Mouse (Mus musculus) neural tube, embryonic 15.5 days (tissue): ENCODE measurements around the gene Trappc3. TPM values are rescaled to one million over a fixed set of nuclear protein-coding genes. Genes with fewer than 3 reads are reported as not detected.

Source experiments
- ATAC-seq: fragments of 200-750 bp; cut with Nextera tagmentation; 2 replicates; pipeline ENCODE4 v1.8.0; 2017; ENCODE audit warnings: mild to moderate bottlenecking, moderate TSS enrichment, moderate library complexity; ENCODE audit not compliant: low FRiP score
- H3K27ac ChIP-seq: fragments of 300-500 bp; sonication (generic); replicated peaks from 2 replicates; pipeline ENCODE4 v1.5.1; 2015; ENCODE audit warnings: mild to moderate bottlenecking, inconsistent platforms
- H3K27me3 ChIP-seq: fragments of 300-500 bp; sonication (generic); replicated peaks from 2 replicates; pipeline ENCODE4 v1.6.1; 2015; ENCODE audit warnings: inconsistent platforms
- H3K36me3 ChIP-seq: fragments of 300-500 bp; sonication (generic); 2 replicates; pipeline ENCODE4 v1.6.1; 2015; ENCODE audit warnings: inconsistent platforms
- H3K4me1 ChIP-seq: fragments of 300-500 bp; sonication (generic); 2 replicates; pipeline ENCODE4 v1.6.1; 2015; ENCODE audit warnings: inconsistent platforms
- H3K4me2 ChIP-seq: fragments of 300-500 bp; sonication (generic); 2 replicates; pipeline ENCODE4 v1.6.1; 2015; ENCODE audit warnings: inconsistent platforms, mild to moderate bottlenecking, moderate library complexity
- H3K4me3 ChIP-seq: fragments of 300-500 bp; sonication (generic); replicated peaks from 2 replicates; pipeline ENCODE4 v1.5.1; 2015; ENCODE audit warnings: mild to moderate bottlenecking, inconsistent platforms
- H3K9ac ChIP-seq: fragments of 300-500 bp; sonication (generic); replicated peaks from 2 replicates; pipeline ENCODE4 v1.6.1; 2015; ENCODE audit warnings: mild to moderate bottlenecking, inconsistent platforms
- H3K9me3 ChIP-seq: fragments of 300-500 bp; sonication (generic); replicated peaks from 2 replicates; pipeline ENCODE4 v1.6.1; 2016; ENCODE audit warnings: inconsistent platforms
- WGBS: fragments of 180-500 bp; shearing (Covaris S2); methylation state at CpG from one replicate; pipeline ENCODE4 v1.1.7; 2015; ENCODE audit warnings: mixed read lengths; 5-methylcytosine and 5-hydroxymethylcytosine counted together
- polyA plus RNA-seq: library from polyadenylated mRNA; unstranded; fragments of >200 nt; fragmentation: Nextera tagmentation; extraction: Ambion mirVana; gene quantifications from 2 replicates; pipeline ENCODE4 v1.2.1, GENCODE M21; 2015

Trappc3 gene
- polyA plus RNA-seq, 1 experiment from 2014 or later = 188 TPM

DNA sequence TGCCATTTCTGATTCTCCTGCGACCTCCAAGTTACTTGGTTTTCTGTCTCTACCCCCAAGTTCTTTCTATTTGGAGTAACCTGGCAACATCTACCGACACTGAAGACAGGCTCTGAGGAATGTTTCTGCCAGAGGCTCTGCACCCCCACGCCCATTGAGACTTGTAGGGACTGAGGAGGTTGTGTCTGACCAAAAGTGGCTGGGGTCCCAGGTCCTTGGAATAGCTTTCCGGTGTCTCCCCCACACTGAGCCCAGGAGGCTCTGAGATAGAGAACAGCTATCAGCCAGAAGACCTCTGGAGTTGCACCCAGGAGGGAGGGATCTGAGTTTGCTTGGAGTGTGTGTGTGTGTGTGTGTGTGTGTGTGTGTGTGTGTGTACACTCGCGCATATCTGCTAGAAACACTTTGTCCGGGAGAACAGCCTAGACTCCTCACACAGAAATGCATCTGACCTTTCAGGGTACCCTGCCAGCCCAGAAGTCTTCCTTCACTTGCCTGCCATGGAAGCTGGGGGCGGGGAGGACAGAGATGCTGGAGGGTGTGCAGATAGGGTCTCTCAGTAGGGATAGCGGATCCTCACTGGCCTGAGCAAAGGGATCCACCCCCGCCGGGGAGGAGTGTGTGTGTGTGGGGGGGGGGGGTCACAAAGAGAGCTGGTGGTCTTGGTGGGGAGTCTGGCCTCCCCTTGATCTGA is 25.3 kb downstream of the Trappc3 start:
- H3K4me1 ChIP-seq = peaks cover 13% of the 10 kb centered on the region
- no peak overlapping the region for H3K9ac ChIP-seq
- H3K27ac ChIP-seq = no peak overlapping the region
- no peaks in the 10 kb centered on the region for H3K36me3 ChIP-seq
- ATAC-seq = no peak
- WGBS = 35% methylated on average over 11 of the region's 11 CpGs
- H3K4me2 ChIP-seq = peak overlapping the region; percentile 16
- peaks cover 62% of the 10 kb centered on the region for H3K27me3 ChIP-seq
- peak overlapping the region; percentile 32; the same call in 1 of the 2 replicates for H3K4me3 ChIP-seq
- H3K9me3 ChIP-seq = no peaks in the 10 kb centered on the region

DNA sequence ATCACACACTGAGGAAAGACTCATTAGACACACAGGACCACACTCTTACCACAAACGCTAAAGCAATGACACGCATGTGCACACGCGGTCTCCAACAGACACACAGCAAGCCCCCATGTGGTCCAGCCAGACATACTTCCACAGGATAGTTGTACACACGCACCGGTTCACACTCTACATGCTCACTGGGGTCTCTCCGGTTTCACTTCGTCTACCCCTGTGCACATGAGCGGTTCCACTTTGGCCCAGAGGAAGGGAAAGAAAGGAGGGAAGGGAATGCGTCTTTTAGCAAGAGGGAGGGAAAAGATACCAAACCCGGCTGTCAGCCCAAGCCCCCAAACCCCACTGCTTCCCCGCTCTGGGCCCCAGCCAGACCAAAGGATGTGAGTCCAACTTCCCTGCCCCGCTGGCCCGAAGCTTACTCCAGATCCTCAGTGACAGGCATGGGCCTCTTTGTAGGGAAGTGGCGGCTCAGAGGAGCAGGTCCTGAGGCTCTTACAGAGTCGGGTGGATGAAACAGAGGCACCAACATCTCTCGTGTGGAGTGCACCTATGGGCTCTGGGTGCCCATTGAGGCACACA is 26.1 kb downstream of the Trappc3 start:
- no peak for ATAC-seq
- Histone ChIP-seq H3K4me3 (no peak overlapping the region), H3K27ac (no peak overlapping the region), H3K9me3 (no peaks in the 10 kb centered on the region), H3K27me3 (peaks cover 62% of the 10 kb centered on the region), H3K4me2 (peak overlapping the region; percentile 16; the same call in 1 of the 2 replicates), H3K4me1 (peaks cover 13% of the 10 kb centered on the region), H3K36me3 (no peaks in the 10 kb centered on the region), H3K9ac (no peak overlapping the region)
- WGBS = 43% methylated on average over 17 of the region's 17 CpGs

DNA sequence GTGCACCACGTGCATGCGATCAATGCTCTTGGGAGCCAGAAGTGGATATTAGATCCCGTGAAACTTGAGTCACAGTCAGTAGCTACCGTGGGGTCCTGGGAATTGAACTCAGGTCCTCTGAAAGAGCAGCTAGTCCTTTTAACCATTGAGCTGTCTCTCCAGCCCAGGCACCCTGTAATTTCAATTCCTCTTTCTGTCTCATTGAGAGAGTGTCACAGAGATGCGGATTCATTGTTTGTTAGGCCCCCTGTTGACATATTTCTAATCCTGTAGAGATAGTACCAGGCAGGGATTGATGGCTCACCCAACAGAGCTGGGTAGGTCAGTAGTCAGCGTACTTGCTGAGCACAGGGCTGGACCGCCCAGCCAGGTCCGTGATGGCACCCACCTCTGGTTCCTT is 28.2 kb downstream of the Trappc3 start:
- Histone ChIP-seq H3K9me3 (no peaks in the 10 kb centered on the region), H3K27ac (no peak overlapping the region), H3K4me3 (no peak overlapping the region), H3K36me3 (no peaks in the 10 kb centered on the region), H3K4me1 (peaks cover 13% of the 10 kb centered on the region), H3K27me3 (peaks cover 53% of the 10 kb centered on the region), H3K4me2 (no peak overlapping the region), H3K9ac (no peak overlapping the region)
- no peak for ATAC-seq
- 86% methylated on average over 8 of the region's 8 CpGs for WGBS

DNA sequence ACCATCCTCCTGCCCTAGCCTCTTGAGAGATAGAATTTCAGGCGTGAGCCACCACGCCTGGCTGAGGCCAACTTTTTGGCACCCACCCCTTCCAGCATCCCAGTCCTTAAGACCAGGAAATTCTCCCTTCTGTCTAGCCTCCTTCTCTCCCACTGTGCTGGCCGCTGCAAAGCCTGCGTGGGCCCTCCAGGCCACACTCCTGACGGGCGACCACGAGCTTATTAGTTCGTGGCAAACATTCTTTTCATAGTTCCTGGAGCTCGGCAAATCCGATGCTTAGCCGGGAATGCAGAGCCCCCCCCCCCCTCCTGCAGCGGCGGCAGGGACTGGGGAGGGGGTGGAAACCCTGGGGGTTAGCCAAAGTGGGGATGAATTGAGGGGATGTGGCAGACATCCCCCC is 29.1 kb downstream of the Trappc3 start:
- Histone ChIP-seq H3K4me1 (peaks cover 14% of the 10 kb centered on the region), H3K27me3 (peaks cover 55% of the 10 kb centered on the region), H3K36me3 (no peaks in the 10 kb centered on the region), H3K9me3 (no peaks in the 10 kb centered on the region), H3K4me2 (no peak overlapping the region), H3K27ac (no peak overlapping the region), H3K4me3 (no peak overlapping the region), H3K9ac (no peak overlapping the region)
- WGBS = 43% methylated on average over 13 of the region's 13 CpGs
- ATAC-seq = no peak

DNA sequence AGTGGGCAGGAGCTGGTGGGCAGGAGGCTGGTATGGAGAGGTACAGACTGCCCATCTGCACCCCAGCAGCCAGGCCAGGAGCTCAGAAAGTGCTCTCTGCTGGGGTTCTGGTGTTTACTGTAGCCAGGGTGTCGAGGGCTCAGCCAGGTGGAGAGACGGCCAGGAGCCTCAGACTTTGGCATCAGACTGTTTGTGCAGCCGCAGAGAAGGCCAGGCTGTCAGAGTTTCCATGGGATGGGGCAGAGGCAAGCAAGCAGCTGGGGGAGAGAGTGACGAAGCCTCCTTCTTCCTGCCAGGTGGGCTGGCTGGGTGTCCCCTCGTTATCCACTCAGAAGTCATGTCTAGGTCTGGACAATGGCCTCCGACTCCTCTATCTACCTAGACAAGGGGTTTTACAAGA is 33.0 kb downstream of the Trappc3 start:
- no peaks in the 10 kb centered on the region for H3K36me3 ChIP-seq
- H3K27me3 ChIP-seq = peaks cover 48% of the 10 kb centered on the region
- no peak overlapping the region for H3K4me3 ChIP-seq
- no peak overlapping the region for H3K27ac ChIP-seq
- no peak for ATAC-seq
- H3K9ac ChIP-seq = no peak overlapping the region
- WGBS = 81% methylated on average over 6 of the region's 6 CpGs
- peaks cover 16% of the 10 kb centered on the region for H3K4me1 ChIP-seq
- H3K9me3 ChIP-seq = no peaks in the 10 kb centered on the region
- no peak overlapping the region for H3K4me2 ChIP-seq

DNA sequence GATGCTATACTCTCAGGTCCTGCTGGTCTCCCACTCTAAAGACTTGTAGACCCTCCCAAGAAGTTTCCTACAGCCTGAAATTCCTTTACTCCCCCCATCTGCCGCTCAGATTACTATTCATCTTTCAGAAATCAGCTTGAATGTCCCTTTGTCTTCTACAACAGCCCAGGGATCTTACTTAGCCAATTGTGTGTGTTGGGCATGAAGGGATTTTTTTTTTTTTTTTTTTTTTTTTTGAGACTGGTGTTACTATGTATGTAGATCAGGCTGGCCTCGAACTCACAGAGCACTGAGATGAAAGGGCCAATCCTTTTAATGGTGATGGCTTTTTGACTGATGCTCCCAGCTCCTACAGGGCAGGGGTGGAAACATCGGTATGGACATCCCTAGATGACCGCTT is 33.8 kb downstream of the Trappc3 start:
- H3K36me3 ChIP-seq = no peaks in the 10 kb centered on the region
- no peak overlapping the region for H3K4me3 ChIP-seq
- no peak overlapping the region for H3K27ac ChIP-seq
- ATAC-seq = no peak
- peak overlapping the region; percentile 59; the same call in 1 of the 2 replicates for H3K4me2 ChIP-seq
- H3K9me3 ChIP-seq = no peaks in the 10 kb centered on the region
- H3K27me3 ChIP-seq = peaks cover 51% of the 10 kb centered on the region
- H3K4me1 ChIP-seq = peaks cover 19% of the 10 kb centered on the region
- 43% methylated on average over 4 of the region's 4 CpGs for WGBS
- peak overlapping the region; percentile 48; the same call in 1 of the 2 replicates for H3K9ac ChIP-seq

DNA sequence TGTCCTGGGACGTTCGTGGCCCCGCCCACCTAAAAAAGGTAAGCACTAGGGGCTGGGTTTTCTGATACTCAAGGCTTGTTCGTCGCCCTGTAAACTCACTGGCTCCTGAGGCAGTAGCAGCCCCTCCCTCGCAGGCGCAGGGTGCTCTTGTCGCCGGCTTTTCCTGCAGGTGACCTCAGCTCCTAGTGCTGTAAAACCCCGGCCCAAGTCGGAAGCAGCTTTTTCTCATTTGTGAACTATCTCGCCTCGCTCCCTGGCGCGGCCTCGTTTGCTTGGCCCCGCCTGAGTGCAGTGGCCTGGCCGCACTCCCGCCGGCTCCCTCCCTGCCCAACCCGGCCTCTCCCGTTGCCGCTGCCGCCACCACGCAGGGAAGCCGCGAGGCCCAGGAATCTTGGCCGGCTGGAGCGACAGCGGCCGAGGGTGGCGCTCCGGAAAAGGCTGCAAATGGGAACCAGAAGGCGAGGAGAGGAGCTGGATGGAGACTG is 34.5 kb downstream of the Trappc3 start:
- Histone ChIP-seq H3K27ac (no peak overlapping the region; the same call in 1 of the 2 replicates), H3K9me3 (no peaks in the 10 kb centered on the region), H3K4me1 (peaks cover 26% of the 10 kb centered on the region), H3K27me3 (peaks cover 58% of the 10 kb centered on the region), H3K36me3 (no peaks in the 10 kb centered on the region), H3K4me3 (peak overlapping the region; percentile 35), H3K9ac (peak overlapping the region; percentile 48), H3K4me2 (peak overlapping the region; percentile 59)
- WGBS = 1% methylated on average over 34 of the region's 34 CpGs
- ATAC-seq = peak; percentile 56; the same call in 1 of the 2 replicates

DNA sequence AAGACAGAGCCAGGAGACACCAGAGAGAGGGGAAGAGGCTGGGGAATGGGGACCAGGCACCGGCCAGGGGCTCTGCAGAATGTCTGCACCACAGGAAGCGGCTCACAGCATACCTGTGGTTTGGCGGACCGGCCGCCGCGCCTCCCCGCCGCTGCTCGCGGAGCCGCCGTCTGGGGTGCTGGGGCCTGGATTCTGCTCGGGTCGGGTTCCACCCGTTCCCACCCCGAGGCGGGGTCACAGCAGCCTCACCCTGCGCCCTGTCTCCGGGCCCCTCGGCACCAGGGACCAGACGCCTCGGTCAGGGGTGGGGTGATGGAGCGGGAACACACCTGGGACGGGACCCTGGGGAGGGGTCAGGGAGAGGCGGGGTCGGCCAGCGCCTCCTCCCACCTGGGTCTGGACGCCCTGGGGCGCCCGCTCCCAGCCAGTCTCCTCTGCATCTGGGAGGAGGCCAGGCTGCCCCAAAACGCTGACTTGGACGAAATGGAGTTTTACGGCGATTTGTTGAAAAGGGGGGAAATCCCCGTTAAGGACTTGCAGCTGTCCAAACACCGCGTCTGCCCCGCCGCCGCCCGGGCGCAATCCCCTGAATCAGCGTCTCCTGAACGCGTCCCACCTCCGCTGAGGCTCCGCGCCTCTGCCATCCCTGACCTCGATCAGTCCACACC is 38.9 kb downstream of the Trappc3 start:
- no peak overlapping the region for H3K27ac ChIP-seq
- no peak for ATAC-seq
- H3K4me2 ChIP-seq = peak overlapping the region; percentile 58
- H3K4me3 ChIP-seq = peak overlapping the region; percentile 27
- H3K9me3 ChIP-seq = no peaks in the 10 kb centered on the region
- no peaks in the 10 kb centered on the region for H3K36me3 ChIP-seq
- H3K27me3 ChIP-seq = peaks cover 66% of the 10 kb centered on the region
- peaks cover 32% of the 10 kb centered on the region for H3K4me1 ChIP-seq
- 0 out of 2 replicates have a peak overlapping the region, but pooled peaks have one; percentile 27 for H3K9ac ChIP-seq
- 2% methylated on average over 49 of the region's 50 CpGs for WGBS

DNA sequence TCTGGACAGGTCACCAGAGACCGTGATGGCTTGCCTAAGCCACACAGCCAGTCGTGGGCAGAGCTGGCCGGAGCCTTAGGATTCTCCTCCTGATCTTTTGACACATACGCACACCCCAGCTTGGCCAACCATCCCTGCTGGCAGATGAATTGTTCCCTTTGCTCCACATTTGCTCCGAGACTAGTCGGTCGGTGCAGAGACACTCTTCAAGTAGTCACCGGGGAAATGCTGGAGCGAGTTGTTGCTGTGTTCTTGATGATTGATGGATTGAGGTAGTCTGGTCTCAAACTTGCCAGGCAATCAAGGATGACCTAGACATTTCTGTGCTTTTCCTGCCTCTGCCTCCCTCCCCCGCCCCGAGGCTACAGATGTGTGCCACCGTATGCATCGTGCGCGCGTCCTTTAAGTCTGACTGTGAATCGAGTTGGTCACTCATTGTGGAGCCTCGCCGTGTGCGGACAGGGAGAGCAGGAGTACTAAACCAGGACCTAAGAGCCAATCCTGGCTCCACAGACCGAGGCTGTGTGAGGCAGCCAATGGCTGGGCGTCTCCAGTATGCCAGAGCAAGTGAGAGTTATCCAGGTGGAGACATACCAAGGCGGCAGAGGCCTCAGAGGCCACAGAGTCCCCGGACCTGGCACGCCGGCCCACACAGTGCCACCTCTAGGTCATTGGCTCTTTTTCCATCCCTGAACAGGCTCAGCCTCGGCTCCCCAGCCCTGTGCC is 39.6 kb downstream of the Trappc3 start:
- WGBS = 3% methylated on average over 27 of the region's 27 CpGs
- H3K4me2 ChIP-seq = peak overlapping the region; percentile 58
- H3K9me3 ChIP-seq = no peaks in the 10 kb centered on the region
- peaks cover 61% of the 10 kb centered on the region for H3K27me3 ChIP-seq
- no peaks in the 10 kb centered on the region for H3K36me3 ChIP-seq
- H3K4me3 ChIP-seq = peak overlapping the region; percentile 27
- no peak overlapping the region for H3K9ac ChIP-seq
- peak; percentile 58; the same call in 1 of the 2 replicates for ATAC-seq
- H3K27ac ChIP-seq = no peak overlapping the region
- peaks cover 25% of the 10 kb centered on the region for H3K4me1 ChIP-seq

DNA sequence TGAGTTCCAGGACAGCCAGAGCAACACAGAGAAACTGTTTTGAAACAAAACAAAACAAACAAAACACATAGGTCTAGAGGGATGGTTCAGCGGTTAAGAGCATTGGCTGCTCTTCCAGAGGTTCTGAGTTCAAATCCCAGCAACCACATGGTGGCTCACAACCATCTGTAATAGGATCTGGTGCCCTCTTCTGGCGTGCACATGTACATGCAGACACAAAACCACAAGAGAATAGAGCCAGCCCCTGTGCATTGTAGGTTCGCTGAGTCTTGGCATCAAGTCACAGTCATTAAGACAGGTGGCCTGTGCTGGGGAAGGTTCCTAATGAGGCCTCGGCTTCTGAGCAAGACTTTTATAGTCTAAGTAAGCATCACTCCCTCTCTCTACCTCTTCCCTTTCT is 41.8 kb downstream of the Trappc3 start:
- Histone ChIP-seq H3K9ac (no peak overlapping the region), H3K36me3 (no peaks in the 10 kb centered on the region), H3K4me2 (no peak overlapping the region), H3K27ac (no peak overlapping the region), H3K4me1 (peaks cover 16% of the 10 kb centered on the region), H3K27me3 (peaks cover 43% of the 10 kb centered on the region), H3K9me3 (no peaks in the 10 kb centered on the region), H3K4me3 (no peak overlapping the region)
- no peak for ATAC-seq
- 53% methylated on average over 4 of the region's 4 CpGs for WGBS

DNA sequence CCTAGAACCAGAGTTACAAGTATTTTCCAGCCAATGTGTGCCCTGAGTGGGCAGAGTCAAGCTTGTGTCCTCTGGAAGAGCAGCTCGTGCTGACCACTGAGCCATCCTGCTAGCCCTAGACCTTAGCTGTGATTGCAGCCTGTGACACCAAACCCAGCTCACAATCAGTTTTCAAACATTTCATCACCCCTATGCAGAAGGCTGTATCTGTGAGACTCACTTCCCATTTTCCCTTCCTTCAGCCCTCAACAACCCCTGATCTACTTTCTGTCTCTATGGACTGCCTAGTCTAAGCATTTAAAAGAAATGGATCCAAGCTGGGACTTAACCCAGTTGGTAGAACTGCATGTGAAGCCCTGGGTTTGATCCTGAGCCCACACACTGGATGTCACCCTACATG is 43.3 kb downstream of the Trappc3 start:
- no peaks in the 10 kb centered on the region for H3K36me3 ChIP-seq
- no peaks in the 10 kb centered on the region for H3K9me3 ChIP-seq
- WGBS = 100% methylated on average over 1 of the region's 1 CpGs
- H3K9ac ChIP-seq = no peak overlapping the region
- no peak for ATAC-seq
- no peak overlapping the region for H3K4me2 ChIP-seq
- no peak overlapping the region for H3K27ac ChIP-seq
- peaks cover 27% of the 10 kb centered on the region for H3K4me1 ChIP-seq
- H3K4me3 ChIP-seq = no peak overlapping the region
- peaks cover 36% of the 10 kb centered on the region for H3K27me3 ChIP-seq
